Mouse (Mus musculus): ENCODE data around the gene Araf.

GRCm38 (mm10) chrX:20828934-20829333 lies 31.3 kb downstream of the Araf start:
- TF ChIP-seq POLR2A (IDR thresholded peaks at IDR 0.05; ENCODE audit: insufficient read depth, low read depth, low read length) (no peak), CTCF (IDR thresholded peaks at IDR 0.05; ENCODE audit: insufficient read depth, low read depth, low read length) (no peak)

All from olfactory bulb, adult 2 months (tissue).